Mouse (Mus musculus) spleen, postnatal 36 days (tissue): ENCODE results near the gene Mup1.
"Not testable (repeated sequence)": the region's sequence is repeated elsewhere in the genome, so short reads cannot be mapped to it uniquely, and the experiment has no call there.

ENCODE experiments used
- DNase-seq, 2 experiments: peaks; one replicate each; pipeline ENCODE4 v3.0.0; 2022; ENCODE audit warnings: low spot score in 2 of 2, mixed read lengths in 1 of 2

Mup1 gene

GRCm38 (mm10) chr4:60501860-60502259, at the start of gene Mup1:
Gene Mup1, minus strand, starts transcription at chr4:60501960.
- not testable (repeated sequence) for DNase-seq
